Mouse (Mus musculus): ENCODE data around the gene Il6ra. TPM values are rescaled to one million over a fixed set of nuclear protein-coding genes. Genes with fewer than 3 reads are reported as not detected.

Il6ra gene
- polyA plus RNA-seq, 1 experiment, result 1.3 TPM

DNA sequence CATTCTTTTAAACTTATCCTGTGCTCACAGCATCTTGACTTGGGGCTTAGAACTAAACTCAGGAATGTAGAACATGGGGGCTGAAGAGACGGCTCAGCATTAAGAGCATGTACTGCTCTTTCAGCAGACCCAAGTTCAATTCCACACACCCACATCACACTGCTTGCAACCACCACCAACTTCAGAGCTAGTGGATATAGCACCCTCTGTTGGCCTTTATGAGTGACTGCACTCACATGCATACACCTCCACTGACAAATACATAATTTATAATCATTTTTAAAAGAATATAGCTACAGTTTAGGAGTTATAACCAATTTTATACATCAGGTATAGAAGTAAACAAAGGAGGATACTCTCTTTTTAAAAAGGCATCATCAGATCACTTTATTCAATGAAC, 13.4 kb upstream of the Il6ra start:
- no peak for DNase-seq
- Histone ChIP-seq H3K27me3 (ENCODE audit: control insufficient read depth, insufficient read depth, low read length) (no peaks in the 10 kb centered on the region), H3K4me1 (ENCODE audit: control insufficient read depth, insufficient read depth, low read length) (no peaks in the 10 kb centered on the region), H3K27ac (ENCODE audit: insufficient read depth, low read length) (no peak overlapping the region), H3K4me3 (replicated peaks; ENCODE audit: insufficient read depth, low read depth, low read length) (no peak overlapping the region)
- 100% methylated on average over 1 of the region's 1 CpGs for WGBS
- TF ChIP-seq POLR2A (IDR thresholded peaks at IDR 0.05; ENCODE audit: borderline replicate concordance, insufficient read depth, low read length) (no peak), CTCF (IDR thresholded peaks at IDR 0.05; ENCODE audit: borderline replicate concordance, insufficient read depth, low read depth, low read length) (no peak)

GRCm38 (mm10) chr3:89920711-89921110, 7.7 kb upstream of the Il6ra start:
- WGBS, result 67% methylated on average over 6 of the region's 6 CpGs
- DNase-seq, result no peak
- H3K4me3 ChIP-seq (replicated peaks; ENCODE audit: insufficient read depth, low read depth, low read length), result no peak overlapping the region
- TF ChIP-seq POLR2A (IDR thresholded peaks at IDR 0.05; ENCODE audit: borderline replicate concordance, insufficient read depth, low read length) (no peak), CTCF (IDR thresholded peaks at IDR 0.05; ENCODE audit: borderline replicate concordance, insufficient read depth, low read depth, low read length) (no peak)
- H3K27me3 ChIP-seq (ENCODE audit: control insufficient read depth, insufficient read depth, low read length), result no peaks in the 10 kb centered on the region
- H3K27ac ChIP-seq (ENCODE audit: insufficient read depth, low read length), result no peak overlapping the region
- no peaks in the 10 kb centered on the region for H3K4me1 ChIP-seq (ENCODE audit: control insufficient read depth, insufficient read depth, low read length)

DNA sequence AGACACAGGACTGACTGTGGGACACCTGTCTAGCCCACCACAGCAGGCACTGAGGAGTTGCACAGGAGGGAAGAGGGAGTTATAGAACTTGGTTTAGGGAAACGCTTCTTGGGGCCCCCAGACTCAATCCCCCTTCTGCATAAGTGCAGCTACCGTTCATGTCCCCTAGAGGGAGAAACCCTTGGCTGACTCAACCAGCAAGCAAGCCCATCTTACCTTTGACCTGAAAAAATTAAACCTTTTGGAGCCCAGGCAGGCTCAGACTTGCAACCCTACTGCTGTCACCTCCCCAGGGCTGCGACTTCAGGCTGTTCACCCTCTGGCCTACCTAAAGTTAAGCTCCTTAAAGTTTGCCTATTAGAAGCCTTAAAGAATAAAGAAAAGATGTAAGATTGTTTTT, 4.4 kb upstream of the Il6ra start:
- WGBS, result 59% methylated on average over 3 of the region's 3 CpGs
- Histone ChIP-seq H3K4me1 (ENCODE audit: control insufficient read depth, insufficient read depth, low read length) (0 out of 2 replicates have a peak, but pooled peaks cover 2% of the 10 kb centered on the region), H3K27me3 (ENCODE audit: control insufficient read depth, insufficient read depth, low read length) (no peaks in the 10 kb centered on the region), H3K4me3 (replicated peaks; ENCODE audit: insufficient read depth, low read depth, low read length) (no peak overlapping the region), H3K27ac (ENCODE audit: insufficient read depth, low read length) (no peak overlapping the region)
- TF ChIP-seq POLR2A (IDR thresholded peaks at IDR 0.05; ENCODE audit: borderline replicate concordance, insufficient read depth, low read length) (no peak), CTCF (IDR thresholded peaks at IDR 0.05; ENCODE audit: borderline replicate concordance, insufficient read depth, low read depth, low read length) (no peak)
- no peak for DNase-seq

- no peak overlapping the region for H3K4me3 ChIP-seq (replicated peaks; ENCODE audit: insufficient read depth, low read depth, low read length)
- no peak for DNase-seq
- no peak overlapping the region for H3K27ac ChIP-seq (ENCODE audit: insufficient read depth, low read length)
- no peak for TF ChIP-seq POLR2A (IDR thresholded peaks at IDR 0.05; ENCODE audit: borderline replicate concordance, insufficient read depth, low read length)
- TF ChIP-seq CTCF (IDR thresholded peaks at IDR 0.05; ENCODE audit: borderline replicate concordance, insufficient read depth, low read depth, low read length), result no peak
- 90% methylated on average over 1 of the region's 1 CpGs for WGBS
- H3K4me1 ChIP-seq (ENCODE audit: control insufficient read depth, insufficient read depth, low read length), result 0 out of 2 replicates have a peak, but pooled peaks cover 2% of the 10 kb centered on the region
- H3K27me3 ChIP-seq (ENCODE audit: control insufficient read depth, insufficient read depth, low read length), result no peaks in the 10 kb centered on the region
Observed at GRCm38 (mm10) chr3:89916622-89917021, 3.6 kb upstream of the Il6ra start.

- Histone ChIP-seq H3K27me3 (ENCODE audit: control insufficient read depth, insufficient read depth, low read length) (no peaks in the 10 kb centered on the region), H3K4me1 (ENCODE audit: control insufficient read depth, insufficient read depth, low read length) (0 out of 2 replicates have a peak, but pooled peaks cover 2% of the 10 kb centered on the region)
- 74% methylated on average over 4 of the region's 4 CpGs for WGBS
Observed at GRCm38 (mm10) chr3:89914700-89915099, 1.7 kb upstream of the Il6ra start.

GRCm38 (mm10) chr3:89912108-89912542, 871 bp downstream of the Il6ra start:
- TF ChIP-seq POLR2A (IDR thresholded peaks at IDR 0.05; ENCODE audit: borderline replicate concordance, insufficient read depth, low read length) (no peak), CTCF (IDR thresholded peaks at IDR 0.05; ENCODE audit: borderline replicate concordance, insufficient read depth, low read depth, low read length) (no peak)
- Histone ChIP-seq H3K27ac (ENCODE audit: insufficient read depth, low read length) (no peak overlapping the region), H3K4me3 (replicated peaks; ENCODE audit: insufficient read depth, low read depth, low read length) (no peak overlapping the region), H3K4me1 (ENCODE audit: control insufficient read depth, insufficient read depth, low read length) (0 out of 2 replicates have a peak, but pooled peaks cover 2% of the 10 kb centered on the region), H3K27me3 (ENCODE audit: control insufficient read depth, insufficient read depth, low read length) (no peaks in the 10 kb centered on the region)
- DNase-seq, result no peak
- 55% methylated on average over 6 of the region's 6 CpGs for WGBS

More at GRCm38 (mm10) chr3:89914700-89915099, 1.7 kb upstream of the Il6ra start:
- Histone ChIP-seq H3K4me3 (replicated peaks; ENCODE audit: insufficient read depth, low read depth, low read length) (no peak overlapping the region), H3K27ac (ENCODE audit: insufficient read depth, low read length) (no peak overlapping the region)
- TF ChIP-seq POLR2A (IDR thresholded peaks at IDR 0.05; ENCODE audit: borderline replicate concordance, insufficient read depth, low read length) (no peak), CTCF (IDR thresholded peaks at IDR 0.05; ENCODE audit: borderline replicate concordance, insufficient read depth, low read depth, low read length) (no peak)
- no peak for DNase-seq

- Histone ChIP-seq H3K27ac (ENCODE audit: insufficient read depth, low read length) (no peak overlapping the region), H3K4me1 (ENCODE audit: control insufficient read depth, insufficient read depth, low read length) (0 out of 2 replicates have a peak, but pooled peaks cover 2% of the 10 kb centered on the region), H3K4me3 (replicated peaks; ENCODE audit: insufficient read depth, low read depth, low read length) (no peak overlapping the region), H3K27me3 (ENCODE audit: control insufficient read depth, insufficient read depth, low read length) (no peaks in the 10 kb centered on the region)
- no peak for DNase-seq
- TF ChIP-seq POLR2A (IDR thresholded peaks at IDR 0.05; ENCODE audit: borderline replicate concordance, insufficient read depth, low read length), result no peak
- TF ChIP-seq CTCF (IDR thresholded peaks at IDR 0.05; ENCODE audit: borderline replicate concordance, insufficient read depth, low read depth, low read length), result no peak
- 95% methylated on average over 3 of the region's 3 CpGs for WGBS
Observed at GRCm38 (mm10) chr3:89911207-89911606, 1.8 kb downstream of the Il6ra start.

GRCm38 (mm10) chr3:89909703-89910542, 3.1 kb downstream of the Il6ra start:
- no peak for DNase-seq
- no peak for TF ChIP-seq CTCF (IDR thresholded peaks at IDR 0.05; ENCODE audit: borderline replicate concordance, insufficient read depth, low read depth, low read length)
- WGBS, result 51% methylated on average over 5 of the region's 5 CpGs
- H3K27ac ChIP-seq (ENCODE audit: insufficient read depth, low read length), result no peak overlapping the region
- 0 out of 2 replicates have a peak, but pooled peaks cover 2% of the 10 kb centered on the region for H3K4me1 ChIP-seq (ENCODE audit: control insufficient read depth, insufficient read depth, low read length)
- H3K27me3 ChIP-seq (ENCODE audit: control insufficient read depth, insufficient read depth, low read length), result no peaks in the 10 kb centered on the region
- no peak overlapping the region for H3K4me3 ChIP-seq (replicated peaks; ENCODE audit: insufficient read depth, low read depth, low read length)

Measured in cerebellum, adult 2 months (tissue).